In the genomic region with DNA sequence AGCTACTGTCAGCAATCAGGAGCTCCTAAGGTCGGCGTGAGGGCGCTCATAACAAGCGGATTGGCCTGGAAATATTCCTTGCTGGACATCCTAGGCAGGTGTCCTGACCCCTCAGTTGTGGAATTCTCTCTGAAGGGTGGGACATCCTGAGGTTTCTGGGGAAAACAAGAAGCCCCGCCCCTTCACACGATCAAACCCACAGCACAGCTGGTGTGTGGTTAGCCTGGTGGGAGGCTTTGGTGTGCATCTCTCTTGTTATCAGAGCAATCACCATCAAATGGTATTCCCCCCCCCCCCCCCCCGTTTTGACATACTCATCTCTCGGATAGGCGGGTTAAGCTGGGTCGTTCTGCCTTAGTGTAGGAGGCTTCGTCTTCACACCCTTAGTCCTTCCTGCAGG, we compare ENCODE assay signal across 20 mouse cellular contexts.
DNase-seq lines count a peak whose midpoint lies in the region; ATAC-seq and TF ChIP-seq lines count a peak whose summit lies in the region.
"Had no signal": no experiment of that assay in that cellular context is flagged by ENCODE, and none has a peak within 500 bp of the region (broad histone marks: within the 10 kb centered on the region; RNA-seq: fewer than 3 reads in every experiment).

No protein-coding gene starts in this region.

- TF ChIP-seq CTCF in midbrain, postnatal 0 days (IDR thresholded peaks at IDR 0.05), result no peak
- TF ChIP-seq CTCF in thymus, adult 2 months (IDR thresholded peaks at IDR 0.05; ENCODE audit: borderline replicate concordance, control insufficient read depth, extremely low read depth, insufficient read depth, low read length, poor library complexity), result no peak

- TF ChIP-seq POLR2A in thymus, adult 2 months (IDR thresholded peaks at IDR 0.05; ENCODE audit: control insufficient read depth, extremely low read depth, insufficient read depth, low read length, poor library complexity), result no peak

- no peaks in the 10 kb centered on the region for H3K9me3 ChIP-seq in midbrain, embryonic 11.5 days (ENCODE audit: control insufficient read depth, low read length)
- no peaks in the 10 kb centered on the region for H3K9me3 ChIP-seq in midbrain, postnatal 0 days (ENCODE audit: low read length)
- H3K9me3 ChIP-seq: embryonic facial prominence, embryonic 15.5 days; forebrain, embryonic 10.5 days; heart, embryonic 13.5 days; hindbrain, embryonic 13.5 days had no signal

- H3K4me1 ChIP-seq in midbrain, embryonic 11.5 days (ENCODE audit: control insufficient read depth, insufficient read depth, low read length), result peaks cover 9% of the 10 kb centered on the region
- H3K4me1 ChIP-seq in midbrain, postnatal 0 days (ENCODE audit: insufficient read depth, low read length), result peaks cover 12% of the 10 kb centered on the region; the same call in 1 of the 2 replicates
- peaks cover 12% of the 10 kb centered on the region for H3K4me1 ChIP-seq in thymus, adult 2 months (replicated peaks; ENCODE audit: control insufficient read depth, insufficient read depth, low read length)

- no peak overlapping the region for H3K27ac ChIP-seq in midbrain, embryonic 11.5 days (ENCODE audit: low read depth, low read length)
- no peak overlapping the region for H3K27ac ChIP-seq in midbrain, postnatal 0 days (ENCODE audit: low read depth, low read length)
- H3K27ac ChIP-seq in thymus, adult 2 months (ENCODE audit: control insufficient read depth, insufficient read depth, low read length), result no peak overlapping the region
- H3K27ac ChIP-seq: forebrain, embryonic 10.5 days; gastrocnemius, adult 2 months; heart, embryonic 13.5 days; hindbrain, embryonic 13.5 days had no signal

- no peak for ATAC-seq in midbrain, embryonic 11.5 days (ENCODE audit: low FRiP score)
- no peak for ATAC-seq in midbrain, postnatal 0 days (ENCODE audit: low FRiP score)
- ATAC-seq: forebrain, embryonic 14.5 days had no signal

- H3K4me2 ChIP-seq in midbrain, embryonic 11.5 days, result no peak overlapping the region
- H3K4me2 ChIP-seq in midbrain, postnatal 0 days (ENCODE audit: low read depth, low read length, poor library complexity, severe bottlenecking), result no peak overlapping the region
- H3K4me2 ChIP-seq: embryonic facial prominence, embryonic 15.5 days; heart, embryonic 13.5 days; hindbrain, embryonic 13.5 days had no signal

- H3K4me3 ChIP-seq in midbrain, embryonic 11.5 days (ENCODE audit: low read depth, low read length), result no peak overlapping the region
- H3K4me3 ChIP-seq in midbrain, postnatal 0 days (ENCODE audit: low read depth, low read length), result no peak overlapping the region
- no peak overlapping the region for H3K4me3 ChIP-seq in thymus, adult 2 months (ENCODE audit: control insufficient read depth, insufficient read depth, low read length)
- H3K4me3 ChIP-seq: embryonic facial prominence, embryonic 15.5 days; erythroblast, embryonic 14.5 days; forebrain, embryonic 10.5 days; gastrocnemius, adult 2 months; heart, embryonic 13.5 days; hindbrain, embryonic 13.5 days had no signal

- H3K9ac ChIP-seq in midbrain, embryonic 11.5 days (ENCODE audit: low read length), result no peak overlapping the region
- H3K9ac ChIP-seq in midbrain, postnatal 0 days (replicated peaks; ENCODE audit: low read length, poor library complexity, severe bottlenecking), result no peak overlapping the region
- H3K9ac ChIP-seq: embryonic facial prominence, embryonic 15.5 days; heart, embryonic 13.5 days; hindbrain, embryonic 13.5 days had no signal

- H3K27me3 ChIP-seq in midbrain, embryonic 11.5 days (ENCODE audit: control insufficient read depth, insufficient read depth, low read length), result peaks cover 4% of the 10 kb centered on the region; the same call in 1 of the 2 replicates
- no peaks in the 10 kb centered on the region; the same call in 1 of the 2 replicates for H3K27me3 ChIP-seq in midbrain, postnatal 0 days (ENCODE audit: insufficient read depth, low read length)
- no peaks in the 10 kb centered on the region for H3K27me3 ChIP-seq in thymus, adult 2 months (ENCODE audit: control insufficient read depth, insufficient read depth, low read length)
- H3K27me3 ChIP-seq: embryonic facial prominence, embryonic 15.5 days had no signal

- 38% methylated on average over 11 of the region's 11 CpGs for WGBS in midbrain, embryonic 11.5 days
- WGBS in midbrain, postnatal 0 days, result 41% methylated on average over 11 of the region's 11 CpGs
- WGBS in thymus, adult 2 months, result 31% methylated on average over 11 of the region's 11 CpGs

- peak; percentile 79 for DNase-seq in midbrain, embryonic 11.5 days (ENCODE audit: low spot score, missing footprints)
- DNase-seq in midbrain, postnatal 0 days (ENCODE audit: low spot score), result no peak
- peak; percentile 20 for DNase-seq in thymus, adult 2 months
- peak; percentile 20 to 38 for DNase-seq in thymus, postnatal 36 days
- DNase-seq in urinary bladder, postnatal 14 days (ENCODE audit: low spot score), result no peak
- no peak for DNase-seq in gastrocnemius, postnatal 4 days (ENCODE audit: low spot score in 2 of 2)
- DNase-seq: adrenal gland, postnatal 10 days; cerebellum, adult 11 months; cerebellum, adult 8-10 months; cerebellum, postnatal 14 days; gastrocnemius, adult 2 months; gastrocnemius, postnatal 25 days; heart, adult 11 months; heart, postnatal 10 days had no signal

- no peaks in the 10 kb centered on the region for H3K36me3 ChIP-seq in midbrain, embryonic 11.5 days (ENCODE audit: control insufficient read depth, insufficient read depth, low read length)
- H3K36me3 ChIP-seq in midbrain, postnatal 0 days (ENCODE audit: insufficient read depth, low read length), result no peaks in the 10 kb centered on the region
- no peaks in the 10 kb centered on the region for H3K36me3 ChIP-seq in thymus, adult 2 months (ENCODE audit: control insufficient read depth, insufficient read depth, low read length)
- H3K36me3 ChIP-seq: embryonic facial prominence, embryonic 15.5 days; forebrain, embryonic 10.5 days; heart, embryonic 13.5 days; hindbrain, embryonic 13.5 days had no signal

Comparison
In these comparisons a context has a peak if more than half of its experiments do, and no peak if none do; other contexts are left out.
1. DNase-seq: peak in midbrain, embryonic 11.5 days (single experiment), thymus, adult 2 months (single experiment) and thymus, postnatal 36 days (2 of 2); none in midbrain, postnatal 0 days (single experiment), urinary bladder, postnatal 14 days (single experiment) and gastrocnemius, postnatal 4 days (0 of 2).